Mouse (Mus musculus): ENCODE data around the gene A930009A15Rik.

The A930009A15Rik gene

GRCm38 (mm10) chr10:115569712-115570491 is at the start of gene A930009A15Rik:
Gene A930009A15Rik, plus strand, starts transcription at chr10:115569986.
- DNase-seq = no peak

GRCm38 (mm10) chr10:115520200-115521080 is 49.3 kb upstream of the A930009A15Rik start:
- no peak for DNase-seq

GRCm38 (mm10) chr10:115521081-115521451 is 48.7 kb upstream of the A930009A15Rik start:
- DNase-seq = no peak

GRCm38 (mm10) chr10:115528892-115529291 is 40.9 kb upstream of the A930009A15Rik start:
- no peak for DNase-seq

- no peak for DNase-seq
Observed at GRCm38 (mm10) chr10:115529768-115530167, 40.0 kb upstream of the A930009A15Rik start.

- DNase-seq = no peak
Observed at GRCm38 (mm10) chr10:115530746-115531145, 39.0 kb upstream of the A930009A15Rik start.

- no peak for DNase-seq
Observed at GRCm38 (mm10) chr10:115542917-115543316, 26.9 kb upstream of the A930009A15Rik start.

- no peak for DNase-seq
Observed at GRCm38 (mm10) chr10:115550253-115550652, 19.5 kb upstream of the A930009A15Rik start.

GRCm38 (mm10) chr10:115551069-115551468 is 18.7 kb upstream of the A930009A15Rik start:
- DNase-seq = no peak

GRCm38 (mm10) chr10:115553352-115554113 is 16.3 kb upstream of the A930009A15Rik start:
- no peak for DNase-seq

- no peak for DNase-seq
Observed at GRCm38 (mm10) chr10:115555191-115555765, 14.5 kb upstream of the A930009A15Rik start.

GRCm38 (mm10) chr10:115556738-115557242 is 13.0 kb upstream of the A930009A15Rik start:
- no peak for DNase-seq

- DNase-seq = no peak
Observed at GRCm38 (mm10) chr10:115561136-115561880, 8.5 kb upstream of the A930009A15Rik start.

GRCm38 (mm10) chr10:115562911-115563686 is 6.7 kb upstream of the A930009A15Rik start:
- DNase-seq = no peak

- DNase-seq = no peak
Observed at GRCm38 (mm10) chr10:115563961-115564360, 5.8 kb upstream of the A930009A15Rik start.

- no peak for DNase-seq
Observed at GRCm38 (mm10) chr10:115570577-115570976, 791 bp downstream of the A930009A15Rik start.

- no peak for DNase-seq
Observed at GRCm38 (mm10) chr10:115571317-115571716, 1.5 kb downstream of the A930009A15Rik start.

- DNase-seq = no peak
Observed at GRCm38 (mm10) chr10:115571734-115572440, 2.1 kb downstream of the A930009A15Rik start.

- no peak for DNase-seq
Observed at GRCm38 (mm10) chr10:115579076-115579475, 9.3 kb downstream of the A930009A15Rik start.

GRCm38 (mm10) chr10:115579494-115579893 is 9.7 kb downstream of the A930009A15Rik start:
- DNase-seq = no peak
